ENCODE assay signal across 8 mouse cellular contexts in the genomic region with DNA sequence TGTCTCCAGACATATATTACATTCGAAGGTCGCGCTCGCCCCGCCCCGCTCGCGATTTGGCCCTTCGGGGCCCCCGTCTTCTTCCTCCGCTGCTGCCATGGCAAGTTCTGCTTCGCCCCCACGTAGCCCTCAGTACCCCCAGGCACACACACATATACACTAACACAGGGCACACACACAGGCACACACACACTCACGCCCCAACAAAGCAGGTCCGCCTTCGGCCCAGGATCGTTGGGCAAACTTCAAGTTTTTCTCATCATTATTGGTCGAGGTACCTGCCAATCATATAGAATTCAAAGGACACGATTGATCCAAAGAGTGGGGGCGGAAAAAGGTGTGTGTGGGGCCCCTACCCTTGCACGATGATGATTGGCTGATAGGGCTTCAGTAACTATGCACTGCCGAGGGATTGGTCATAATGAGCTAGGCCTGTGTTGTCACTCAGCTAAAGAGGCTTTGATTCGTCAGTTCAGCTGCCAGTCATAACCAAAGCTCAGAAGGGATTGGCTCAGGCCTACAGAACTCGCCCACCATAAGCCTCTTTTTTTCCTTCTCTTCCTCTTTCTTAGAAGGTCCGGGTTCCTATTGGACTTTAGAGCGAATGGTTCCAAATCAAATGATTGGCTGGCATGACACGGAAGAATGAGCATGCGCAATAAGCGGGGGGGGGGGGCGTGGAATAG. TPM values are rescaled to one million over a fixed set of nuclear protein-coding genes. Genes with fewer than 3 reads are reported as not detected.
DNase-seq lines count a peak whose midpoint lies in the region; ATAC-seq and TF ChIP-seq lines count a peak whose summit lies in the region.

A gene (minus strand): TSS at position 316 of the 686 bp plus-strand sequence.

- peaks cover 17% of the 10 kb centered on the region for H3K4me1 ChIP-seq in embryonic facial prominence, embryonic 14.5 days (ENCODE audit: control insufficient read depth, insufficient read depth, low read length)
- peaks cover 4% of the 10 kb centered on the region for H3K4me1 ChIP-seq in heart, adult 2 months (ENCODE audit: control insufficient read depth, insufficient read depth, low read length)
- H3K4me1 ChIP-seq in limb, embryonic 13.5 days = peaks cover 42% of the 10 kb centered on the region
- peaks cover 35% of the 10 kb centered on the region for H3K4me1 ChIP-seq in midbrain, embryonic 16.5 days (ENCODE audit: control insufficient read depth, insufficient read depth, low read length)

- DNase-seq in 3T3-L1 (ENCODE audit: low read depth, low spot score) = peak; percentile 100
- DNase-seq in adrenal gland, postnatal 4 days (ENCODE audit: low spot score in 2 of 2) = peak; percentile 79 to 91
- DNase-seq in embryonic facial prominence, embryonic 14.5 days (ENCODE audit: low spot score) = peak; percentile 100
- DNase-seq in heart, adult 2 months = peak; percentile 92 to 98
- DNase-seq in kidney, adult 8-10 months = peak; percentile 100
- peak; percentile 97 to 98 for DNase-seq in spleen, postnatal 10 days (ENCODE audit: low spot score in 2 of 2)

- peaks cover 2% of the 10 kb centered on the region for H3K79me2 ChIP-seq in heart, adult 2 months (replicated peaks; ENCODE audit: control insufficient read depth, insufficient read depth, low read length)

- peak within 1 kb of the TSS; percentile 89 for H3K27ac ChIP-seq in embryonic facial prominence, embryonic 14.5 days (replicated peaks; ENCODE audit: low read depth, low read length)
- peak within 1 kb of the TSS; percentile 91 for H3K27ac ChIP-seq in heart, adult 2 months
- peak within 1 kb of the TSS; percentile 87 for H3K27ac ChIP-seq in limb, embryonic 13.5 days
- peak within 1 kb of the TSS; percentile 85 for H3K27ac ChIP-seq in midbrain, embryonic 16.5 days (ENCODE audit: low read length)

- peak within 1 kb of the TSS; percentile 90 for H3K4me2 ChIP-seq in embryonic facial prominence, embryonic 14.5 days (ENCODE audit: low read depth, low read length)
- H3K4me2 ChIP-seq in limb, embryonic 13.5 days (replicated peaks) = peak within 1 kb of the TSS; percentile 98
- peak within 1 kb of the TSS; percentile 94 for H3K4me2 ChIP-seq in midbrain, embryonic 16.5 days (ENCODE audit: low read length)

- H3K4me3 ChIP-seq in embryonic facial prominence, embryonic 14.5 days (ENCODE audit: low read depth, low read length) = peak within 1 kb of the TSS; percentile 74
- H3K4me3 ChIP-seq in heart, adult 2 months = peak within 1 kb of the TSS; percentile 89
- peak within 1 kb of the TSS; percentile 92 for H3K4me3 ChIP-seq in limb, embryonic 13.5 days
- peak within 1 kb of the TSS; percentile 88 for H3K4me3 ChIP-seq in midbrain, embryonic 16.5 days (ENCODE audit: low read depth, low read length)

- H3K36me3 ChIP-seq in embryonic facial prominence, embryonic 14.5 days (ENCODE audit: control insufficient read depth, insufficient read depth, low read length) = peaks cover 21% of the 10 kb centered on the region
- no peaks in the 10 kb centered on the region for H3K36me3 ChIP-seq in heart, adult 2 months (ENCODE audit: control insufficient read depth, insufficient read depth, low read length)
- H3K36me3 ChIP-seq in limb, embryonic 13.5 days = peaks cover 31% of the 10 kb centered on the region
- H3K36me3 ChIP-seq in midbrain, embryonic 16.5 days (ENCODE audit: control insufficient read depth, insufficient read depth, low read length) = peaks cover 7% of the 10 kb centered on the region

- TF ChIP-seq EP300 in heart, adult 2 months (IDR thresholded peaks at IDR 0.05; ENCODE audit: insufficient read depth, low read depth, low read length) = 0 out of 2 replicates have a peak, but pooled peaks have one; percentile 10

- ATAC-seq in embryonic facial prominence, embryonic 14.5 days (ENCODE audit: low read depth) = peak; percentile 96
- ATAC-seq in limb, embryonic 13.5 days (ENCODE audit: low FRiP score, low read depth) = peak; percentile 94
- ATAC-seq in midbrain, embryonic 16.5 days = peak; percentile 95

- no peak for TF ChIP-seq CTCF in heart, adult 2 months (IDR thresholded peaks at IDR 0.05)

- TF ChIP-seq POLR2A in heart, adult 2 months (IDR thresholded peaks at IDR 0.05; ENCODE audit: insufficient read depth, low read depth, low read length) = peak; percentile 77

- intact Hi-C loops in heart, adult 2 months (cut with DNase I) = loop anchor here (1.0 to 10.0 kb wide), 2 partner anchors 38 to 489 kb away; a partner anchor contains a TSS

- H3K9me3 ChIP-seq in embryonic facial prominence, embryonic 14.5 days (ENCODE audit: control insufficient read depth, low read length) = no peaks in the 10 kb centered on the region
- H3K9me3 ChIP-seq in limb, embryonic 13.5 days = no peaks in the 10 kb centered on the region
- H3K9me3 ChIP-seq in midbrain, embryonic 16.5 days (replicated peaks; ENCODE audit: control insufficient read depth, low read length, poor library complexity, severe bottlenecking) = no peaks in the 10 kb centered on the region

- H3K9ac ChIP-seq in embryonic facial prominence, embryonic 14.5 days (ENCODE audit: low read depth, low read length) = peak within 1 kb of the TSS; percentile 76
- peak within 1 kb of the TSS; percentile 82 for H3K9ac ChIP-seq in heart, adult 2 months (ENCODE audit: low read depth, low read length)
- peak within 1 kb of the TSS; percentile 80 for H3K9ac ChIP-seq in limb, embryonic 13.5 days
- peak within 1 kb of the TSS; percentile 98 for H3K9ac ChIP-seq in midbrain, embryonic 16.5 days (ENCODE audit: low read depth, low read length)

- no peaks in the 10 kb centered on the region for H3K27me3 ChIP-seq in embryonic facial prominence, embryonic 14.5 days (replicated peaks; ENCODE audit: control insufficient read depth, insufficient read depth, low read length)
- H3K27me3 ChIP-seq in heart, adult 2 months (ENCODE audit: control insufficient read depth, insufficient read depth, low read length) = no peaks in the 10 kb centered on the region
- no peaks in the 10 kb centered on the region for H3K27me3 ChIP-seq in limb, embryonic 13.5 days
- no peaks in the 10 kb centered on the region for H3K27me3 ChIP-seq in midbrain, embryonic 16.5 days (ENCODE audit: control insufficient read depth, insufficient read depth, low read depth, low read length)

- under 1% methylated on average over 30 of the region's 30 CpGs for WGBS in embryonic facial prominence, embryonic 14.5 days
- WGBS in heart, adult 2 months = under 1% methylated on average over 30 of the region's 30 CpGs
- WGBS in limb, embryonic 13.5 days = under 1% methylated on average over 30 of the region's 30 CpGs
- WGBS in midbrain, embryonic 16.5 days = under 1% methylated on average over 30 of the region's 30 CpGs

RNA-seq across cellular contexts. Expression of the gene that starts here (rescaled TPM):
- 10 to 100 TPM; 66.5 to 74.2 TPM for total RNA-seq in adrenal gland, postnatal 4 days (2021)
- polyA plus RNA-seq in embryonic facial prominence, embryonic 14.5 days (2014; fragmentation: Nextera tagmentation; extraction: Ambion mirVana) = 80.8 and 85.3 TPM in 2 replicates
- 10 to 100 TPM; 37.6 to 40.4 TPM for total RNA-seq in heart, adult 2 months (2021)
- polyA plus RNA-seq in heart, adult 2 months (2012; rRNA removed) = 71.7 and 92.2 TPM in 2 replicates
- 133 and 135 TPM in 2 replicates for polyA plus RNA-seq in limb, embryonic 13.5 days (2015; fragmentation: Nextera tagmentation; extraction: Ambion mirVana)
- polyA plus RNA-seq in midbrain, embryonic 16.5 days (2015; fragmentation: Nextera tagmentation; extraction: Ambion mirVana) = 291 and 298 TPM in 2 replicates

Comparison
In these comparisons a context has a peak if more than half of its experiments do, and no peak if none do; other contexts are left out.
1. Peak in every context shown above with its lines: DNase-seq, ATAC-seq, H3K4me3 ChIP-seq and H3K27ac ChIP-seq.